Mouse (Mus musculus): ENCODE results near the gene Hnrnpul2.

Gene Hnrnpul2

DNA sequence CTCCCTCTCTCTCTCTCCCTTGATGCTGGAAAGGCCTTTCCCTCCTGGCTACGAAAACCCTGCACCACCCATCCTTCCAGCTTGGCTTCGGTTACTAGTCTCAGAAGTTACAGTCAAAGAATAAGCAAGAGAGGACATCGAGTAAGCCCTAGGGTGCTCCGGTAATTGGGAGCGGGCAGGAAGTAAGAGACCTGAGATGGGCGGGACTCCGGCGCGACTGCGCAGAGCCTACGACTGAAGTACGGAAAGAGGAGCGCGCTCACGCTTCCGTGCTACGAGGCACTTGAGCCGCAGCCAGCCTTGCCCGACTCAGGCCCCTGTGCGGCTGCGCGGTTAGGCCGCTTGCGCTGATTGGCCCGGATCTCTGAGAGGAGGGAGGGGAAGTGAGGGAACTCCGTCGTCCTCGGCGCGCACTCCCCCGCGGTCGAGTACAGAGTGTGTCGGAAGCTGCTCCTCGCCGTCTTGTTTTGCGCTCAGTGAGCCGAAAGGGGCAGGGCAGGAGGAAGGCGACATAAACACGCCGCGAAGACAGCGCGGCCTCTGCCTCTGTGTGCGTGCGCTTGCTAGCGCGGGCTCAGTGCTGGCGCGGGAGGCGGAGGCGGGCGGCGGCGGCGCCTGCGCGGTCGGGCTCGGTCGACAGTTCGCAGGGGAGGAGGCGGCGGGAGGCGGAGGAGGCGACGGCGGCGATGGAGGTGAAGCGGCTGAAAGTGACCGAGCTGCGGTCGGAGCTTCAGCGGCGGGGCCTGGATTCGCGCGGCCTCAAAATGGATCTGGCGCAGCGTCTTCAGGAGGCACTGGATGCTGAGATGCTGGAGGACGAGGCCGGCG lies at the start of gene Hnrnpul2:
Hnrnpul2 (plus strand) TSS at position 415 of the 828 bp plus-strand sequence.
- peak; percentile 98 for DNase-seq

DNA sequence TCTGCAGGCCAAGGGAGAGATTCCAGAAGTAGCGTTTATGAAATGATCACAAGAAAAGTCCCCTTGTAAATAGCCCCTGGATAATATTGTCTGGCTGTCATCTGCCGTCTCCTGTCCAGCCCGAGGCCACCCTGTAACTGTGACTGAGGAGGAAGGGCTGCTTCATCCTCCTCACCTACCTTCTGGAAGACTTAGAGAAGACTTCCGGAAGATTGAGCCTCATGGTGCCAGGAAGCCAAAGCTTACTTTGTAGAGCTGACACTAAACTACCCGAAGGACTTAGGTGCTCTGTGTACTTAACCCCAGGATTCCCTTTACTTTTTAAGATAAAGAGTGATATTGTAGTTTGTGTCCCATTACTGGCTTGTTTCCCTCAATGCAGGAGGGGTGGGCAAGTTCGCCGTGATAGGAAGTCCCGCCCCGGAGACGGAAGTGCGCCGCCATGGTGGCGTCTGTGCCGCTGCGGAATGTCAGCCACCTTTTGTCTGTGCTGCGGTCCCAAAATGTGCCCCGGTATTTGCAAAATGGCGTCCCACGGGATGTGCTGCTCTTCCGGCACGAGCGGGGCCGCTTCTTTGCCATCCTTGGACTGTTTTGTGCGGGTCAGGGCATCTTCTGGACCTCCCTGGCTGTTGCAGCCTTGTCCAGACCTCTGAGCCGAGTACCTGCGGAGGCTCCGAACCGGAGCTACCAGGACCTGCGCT lies 49.1 kb upstream of the Hnrnpul2 start, which contains the start of gene Tmem223:
Tmem223 (plus strand) TSS at position 430 of the 704 bp plus-strand sequence.
- DNase-seq: peak; percentile 76

GRCm38 (mm10) chr19:8772996-8773395 lies 46.8 kb upstream of the Hnrnpul2 start:
- DNase-seq: no peak

DNA sequence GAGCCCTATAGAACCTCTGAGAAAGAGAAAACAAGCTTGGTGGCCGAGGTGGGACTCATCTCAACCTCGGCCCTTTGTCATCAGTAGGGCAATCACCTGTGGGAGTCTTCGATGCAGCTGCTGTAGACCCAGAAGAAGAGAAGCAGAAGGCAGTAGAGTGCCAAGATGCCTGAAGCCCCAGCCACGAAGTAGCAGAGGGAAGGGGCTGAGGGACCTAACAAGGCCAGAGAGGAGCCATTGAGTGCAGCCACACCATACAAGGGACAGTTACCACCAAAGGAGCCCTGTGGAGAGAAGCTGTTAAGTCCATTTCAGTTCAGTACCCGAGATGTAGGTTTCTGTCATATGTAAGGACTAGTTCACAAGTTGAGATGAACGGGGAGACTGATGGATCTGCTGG lies 46.4 kb upstream of the Hnrnpul2 start:
- DNase-seq: no peak

DNA sequence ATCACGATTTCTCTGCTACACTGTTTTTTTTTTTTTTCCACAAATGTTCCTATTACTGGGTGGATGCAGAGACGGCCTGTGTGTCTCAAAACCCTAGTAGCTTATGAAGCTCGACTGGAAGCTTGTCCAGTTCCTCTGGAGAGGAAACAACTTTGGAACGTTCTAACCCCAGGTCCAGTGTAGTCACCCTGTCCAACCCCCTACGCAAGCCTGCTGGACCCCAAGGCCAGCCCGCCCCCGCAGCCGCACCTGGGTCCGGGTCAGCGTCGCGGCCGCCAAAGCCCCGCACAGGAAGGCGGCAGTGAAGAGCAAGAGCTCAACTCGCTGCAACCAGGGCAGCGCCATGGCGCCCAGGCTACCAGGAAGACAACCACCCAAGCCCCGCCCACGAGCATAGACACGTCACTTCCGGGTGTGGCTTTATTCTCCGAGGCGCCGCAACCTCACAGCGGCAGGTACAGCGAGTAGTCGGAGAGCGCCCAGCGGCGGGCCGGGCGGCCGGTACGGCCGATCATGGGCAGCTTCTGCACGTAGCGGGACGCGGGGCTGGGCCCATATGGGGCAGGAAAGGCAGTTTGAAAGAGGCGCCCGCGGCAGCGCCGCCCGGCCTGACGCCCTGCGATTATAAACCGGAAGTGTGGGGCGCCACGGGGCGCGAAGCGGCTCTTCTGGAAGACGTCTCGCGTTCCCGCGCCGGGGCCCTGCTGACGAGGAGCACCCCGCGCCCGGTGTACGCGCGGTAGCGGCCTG lies 45.5 kb upstream of the Hnrnpul2 start, which contains the start of gene Tmem179b:
Tmem179b (minus strand) TSS at position 382 of the 750 bp plus-strand sequence.
- DNase-seq: peak; percentile 97

- no peak for DNase-seq
Observed at GRCm38 (mm10) chr19:8774951-8775421, 44.8 kb upstream of the Hnrnpul2 start.

DNA sequence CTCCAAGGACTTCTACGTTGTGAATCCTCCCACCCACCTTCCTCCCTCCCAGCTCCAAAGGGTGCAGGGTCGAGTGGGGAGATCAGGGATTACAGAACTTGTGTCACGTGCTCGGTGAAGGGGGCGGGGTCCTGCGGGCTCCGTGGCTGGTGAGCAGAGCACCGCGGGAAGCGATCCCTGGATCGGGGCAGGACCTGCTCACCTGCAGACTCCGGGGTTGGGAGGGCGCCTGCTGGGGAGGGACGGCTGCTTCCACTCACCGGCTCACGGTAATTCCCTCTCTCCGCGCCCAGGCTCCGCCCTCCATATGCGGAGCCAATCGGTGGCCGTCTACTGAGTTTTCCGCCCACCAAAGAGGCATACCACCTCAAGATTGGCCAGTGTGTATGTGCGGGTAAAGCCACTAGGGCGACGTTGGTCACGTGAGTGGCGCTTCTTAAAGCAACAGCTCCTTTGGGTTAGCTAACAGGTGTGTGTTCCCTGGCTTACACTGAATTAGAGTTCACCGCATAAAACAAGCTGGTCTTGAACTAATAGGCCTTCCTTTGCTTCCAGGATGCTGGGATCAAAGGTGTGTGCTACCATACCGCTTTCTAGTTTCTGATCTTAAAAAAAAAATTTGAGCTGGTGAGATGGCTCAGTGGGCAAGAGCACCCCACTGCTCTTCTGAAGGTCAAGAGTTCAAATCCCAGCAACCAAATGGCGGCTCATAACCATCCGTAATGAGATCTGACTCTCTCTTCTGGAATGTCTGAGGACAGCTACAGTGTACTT lies 33.6 kb upstream of the Hnrnpul2 start, which contains the start of gene Taf6l:
Taf6l (minus strand) TSS at position 410 of the 774 bp plus-strand sequence.
- DNase-seq: peak; percentile 86

- DNase-seq: no peak
Observed at GRCm38 (mm10) chr19:8788521-8788920, 31.3 kb upstream of the Hnrnpul2 start.

DNA sequence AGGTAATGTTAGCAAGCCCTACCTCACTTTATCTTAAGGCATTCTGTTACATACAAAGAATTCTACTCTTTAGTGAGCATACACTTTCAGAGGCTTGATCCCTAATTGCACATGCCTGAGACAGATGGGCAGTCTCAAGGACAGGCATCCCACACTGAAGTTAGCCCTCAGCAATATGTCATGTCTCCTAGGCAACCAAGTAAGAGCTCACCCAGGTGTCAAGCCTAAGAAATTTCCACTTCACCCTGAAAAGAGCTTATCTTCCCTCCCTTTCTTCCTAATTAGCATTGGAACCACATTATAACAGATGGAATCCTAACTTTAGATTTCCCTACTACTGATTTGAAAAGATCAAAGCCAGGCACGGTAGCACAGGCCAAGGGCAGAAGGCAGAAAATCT lies 30.6 kb upstream of the Hnrnpul2 start:
- DNase-seq: no peak

GRCm38 (mm10) chr19:8790171-8790570 lies 29.6 kb upstream of the Hnrnpul2 start:
- DNase-seq: no peak

- DNase-seq: peak; percentile 82
Observed at GRCm38 (mm10) chr19:8798264-8798946, 21.4 kb upstream of the Hnrnpul2 start, which contains the start of gene Polr2g. TSS of gene Polr2g (minus strand) at chr19:8798577.

DNA sequence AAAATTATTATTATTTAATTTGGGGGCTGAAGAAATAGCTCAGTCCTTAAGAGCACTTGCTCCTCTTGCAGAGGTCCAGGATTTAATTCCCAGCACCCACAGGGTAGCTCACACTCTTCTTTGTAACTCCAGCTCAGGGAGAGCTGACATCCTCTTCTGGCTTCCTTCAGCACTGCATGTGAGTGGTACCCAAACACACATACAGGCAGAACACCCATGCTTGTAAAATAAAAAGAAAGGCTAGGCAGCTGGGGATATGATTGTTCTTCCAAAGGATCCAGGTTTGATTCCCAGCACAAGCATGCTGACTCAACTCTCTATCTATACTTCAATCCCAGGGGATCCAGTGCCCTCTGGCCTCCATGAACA lies 20.9 kb upstream of the Hnrnpul2 start:
- DNase-seq: no peak

DNA sequence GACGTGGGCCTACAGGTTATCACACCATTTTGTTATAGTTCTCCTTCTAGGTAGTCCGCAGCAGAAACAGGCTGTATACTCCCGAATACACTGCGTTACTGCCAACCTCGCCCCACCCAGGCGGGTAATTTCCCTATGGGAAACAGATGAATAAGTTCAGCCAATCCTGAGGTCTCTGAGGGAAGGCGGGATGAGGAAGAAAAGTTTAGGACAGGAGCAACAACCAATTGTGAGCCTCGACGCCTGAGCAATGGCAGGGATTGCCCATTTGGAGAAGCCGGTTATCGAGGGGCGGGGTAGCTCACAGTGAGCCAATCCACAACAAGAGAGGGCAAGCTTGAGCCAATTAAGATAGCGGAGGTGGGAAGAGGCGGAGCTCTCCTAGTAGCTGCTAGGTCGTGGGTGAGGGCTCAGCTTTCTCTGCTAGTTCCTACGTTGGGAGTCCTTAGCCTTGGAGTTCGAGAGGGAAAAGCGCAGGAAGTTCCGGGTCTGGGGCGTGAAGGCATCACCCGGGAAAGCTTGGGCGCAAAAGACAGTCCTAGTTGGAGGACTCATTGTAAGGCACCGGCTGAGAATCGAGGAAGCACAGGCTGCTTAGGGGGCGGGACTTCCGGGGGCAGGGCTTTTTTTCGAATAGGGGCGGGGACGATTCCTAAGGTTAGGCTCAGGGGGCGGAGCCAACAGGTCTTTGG lies 17.5 kb upstream of the Hnrnpul2 start, which contains the start of gene Zbtb3:
Zbtb3 (plus strand) TSS at position 426 of the 692 bp plus-strand sequence.
- peak; percentile 93 for DNase-seq

DNA sequence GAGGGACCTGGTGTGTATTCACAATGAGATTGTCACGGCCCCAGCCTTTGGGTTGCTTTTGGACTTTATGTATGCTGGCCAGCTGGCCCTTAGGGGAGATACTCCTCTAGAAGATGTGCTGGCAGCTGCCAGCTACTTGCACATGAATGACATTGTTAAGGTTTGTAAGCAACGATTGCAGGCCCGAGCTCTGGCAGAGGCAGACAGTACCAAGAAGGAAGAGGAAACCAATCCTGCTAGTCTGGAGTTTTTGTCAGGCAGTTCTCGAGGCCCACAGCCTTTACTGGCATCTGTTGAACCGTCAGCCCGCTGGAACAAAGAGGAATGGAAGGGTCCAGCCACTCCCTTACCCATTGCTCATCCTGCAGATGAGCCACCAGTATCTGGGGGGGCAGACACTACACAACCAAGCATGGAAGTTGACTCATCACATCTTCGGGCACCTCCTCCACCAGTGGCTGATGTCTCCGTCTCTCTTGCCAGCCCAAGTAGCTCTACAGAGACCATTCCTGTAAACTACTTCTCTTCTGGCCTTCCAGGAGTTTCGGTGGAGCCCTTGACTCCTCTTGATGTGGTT lies 16.5 kb upstream of the Hnrnpul2 start:
- no peak for DNase-seq

GRCm38 (mm10) chr19:8803879-8804660 lies 15.7 kb upstream of the Hnrnpul2 start:
- no peak for DNase-seq

- DNase-seq: no peak
Observed at GRCm38 (mm10) chr19:8806810-8807209, 13.0 kb upstream of the Hnrnpul2 start.

- DNase-seq: no peak
Observed at GRCm38 (mm10) chr19:8815812-8816211, 4.0 kb upstream of the Hnrnpul2 start.

DNA sequence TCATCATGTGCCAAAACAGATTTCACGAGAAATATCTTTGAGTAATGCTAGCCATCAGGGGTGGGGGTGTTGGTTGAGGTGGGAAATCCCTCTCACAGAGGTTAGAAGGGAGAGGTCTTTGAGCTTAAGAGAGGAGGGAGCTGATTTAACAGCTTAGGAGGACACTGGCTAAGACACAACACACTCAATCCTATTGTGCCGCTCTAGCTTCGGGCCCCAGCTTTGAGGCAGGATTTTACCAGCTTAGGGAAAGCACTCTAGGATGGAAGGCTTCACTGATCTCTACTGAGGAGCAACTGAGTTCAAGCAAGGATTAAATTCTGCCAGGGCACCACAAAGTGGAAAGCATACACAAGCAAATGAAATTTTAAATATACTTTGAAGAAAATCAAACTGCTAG lies 2.8 kb upstream of the Hnrnpul2 start:
- no peak for DNase-seq

DNA sequence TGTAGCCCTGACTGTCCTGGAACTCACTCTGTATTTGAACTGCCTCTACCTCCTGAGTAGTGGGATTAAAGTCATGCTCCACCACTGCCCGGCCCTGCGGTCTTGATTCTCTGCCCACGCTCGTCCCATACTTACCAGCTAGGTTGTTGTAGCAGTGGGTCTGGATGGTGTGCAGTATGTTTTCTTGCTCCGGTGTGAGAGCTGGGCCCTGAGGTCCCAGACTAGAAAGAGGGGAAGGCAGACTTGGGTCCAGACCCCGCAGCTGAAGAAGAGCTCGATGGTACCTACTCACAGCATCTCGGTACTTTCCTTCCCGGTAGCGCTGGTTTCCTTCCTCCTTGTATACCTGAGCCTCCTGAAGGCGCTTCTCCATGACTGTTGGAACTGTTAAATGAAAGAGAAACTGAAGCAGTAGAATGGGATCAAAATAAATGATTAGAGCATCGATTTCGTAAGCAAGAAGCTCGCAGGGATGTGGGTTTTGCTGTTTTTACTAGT lies 1.5 kb upstream of the Hnrnpul2 start:
- no peak for DNase-seq

Measured in cerebellum, adult 8-10 months (tissue).